Mouse (Mus musculus): Measurements from ENCODE around the gene Amd1. TPM values are rescaled to one million over a fixed set of nuclear protein-coding genes. Genes with fewer than 3 reads are reported as not detected.

Amd1 gene
- total RNA-seq, 2 experiments from 2014 or later, result 42.2 to 43.5 TPM

DNA sequence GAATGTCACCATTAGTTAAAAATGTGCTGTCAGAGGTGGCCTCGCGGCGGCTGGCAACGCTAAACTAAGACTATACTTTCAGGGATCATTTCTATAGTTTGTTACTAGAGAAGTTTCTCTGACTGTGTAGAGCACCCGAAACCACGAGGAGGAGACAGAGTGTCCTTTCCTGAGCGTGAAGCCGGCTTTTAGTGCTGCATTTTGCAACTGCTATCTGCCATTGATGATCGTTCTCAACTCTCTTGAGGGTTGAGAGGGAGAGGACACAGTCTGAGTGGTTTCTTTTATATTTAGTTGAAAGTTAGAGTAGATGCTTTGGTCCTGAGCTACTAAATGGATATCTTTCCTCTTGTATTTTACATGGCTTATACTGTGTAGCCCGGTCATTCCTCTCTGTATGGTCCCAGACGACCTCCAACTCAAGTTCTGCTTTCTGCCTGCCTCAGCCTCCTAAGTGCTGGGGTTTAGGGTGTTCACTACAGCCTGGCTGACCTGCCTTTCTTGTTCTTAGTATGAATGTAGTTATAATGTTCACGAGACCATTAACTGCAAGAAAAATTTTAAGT, 43.5 kb downstream of the Amd1 start:
- peak; percentile 3 to 32 for DNase-seq (ENCODE audit: low spot score in 2 of 2)

DNA sequence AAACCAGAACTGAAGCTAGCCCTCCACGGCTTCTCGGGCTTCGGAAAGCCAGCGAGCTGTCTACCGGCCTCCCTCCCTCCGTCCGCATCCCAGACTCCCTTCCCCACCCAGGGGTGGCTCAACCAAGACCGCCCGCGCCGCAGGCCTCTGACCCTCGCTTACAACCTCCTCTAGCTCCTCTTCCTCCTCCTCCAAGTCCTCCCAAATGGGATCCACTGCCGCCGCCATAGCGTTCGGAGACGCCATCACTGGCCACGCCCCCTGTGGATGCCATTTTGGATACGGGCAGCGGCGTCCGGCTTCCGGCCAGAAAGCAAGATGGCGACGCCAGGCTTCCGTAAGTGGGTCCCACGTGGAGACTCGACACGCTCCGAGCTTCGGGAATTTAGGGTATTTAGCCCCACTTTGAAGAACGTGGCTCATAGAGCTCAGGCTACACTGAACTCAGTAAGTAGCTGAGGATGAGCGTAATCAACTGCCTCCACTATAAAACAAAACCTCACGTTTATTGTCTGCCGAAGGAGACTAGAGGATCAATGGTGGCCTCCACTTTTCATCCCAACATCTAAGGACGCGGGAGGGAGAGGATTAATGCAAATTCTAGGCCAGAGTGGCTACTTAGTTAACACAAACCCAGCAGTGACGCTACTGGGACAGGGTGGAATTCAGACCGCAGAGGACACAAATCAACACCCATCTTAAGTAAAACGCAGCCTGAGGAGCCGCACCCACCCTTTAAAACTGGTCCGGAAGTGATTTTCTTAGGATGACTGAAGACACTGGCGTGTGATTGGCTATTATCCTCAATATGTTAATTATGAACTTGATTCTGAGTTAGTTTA, 44.4 kb downstream of the Amd1 start, which contains the start of gene Gtf3c6:
TSS of gene Gtf3c6 (minus strand) at position 695 of the 842 bp plus-strand sequence.
- DNase-seq (ENCODE audit: low spot score in 2 of 2), result peak; percentile 87 to 89

GRCm38 (mm10) chr10:40256716-40257115, 45.3 kb downstream of the Amd1 start:
- peak in 1 of 2 experiments; percentile 32 for DNase-seq (ENCODE audit: low spot score in 2 of 2)

GRCm38 (mm10) chr10:40250969-40251368, 51.0 kb downstream of the Amd1 start:
- no peak for DNase-seq (ENCODE audit: low spot score in 2 of 2)

GRCm38 (mm10) chr10:40249625-40250024, 52.4 kb downstream of the Amd1 start:
- no peak for DNase-seq (ENCODE audit: low spot score in 2 of 2)

DNA sequence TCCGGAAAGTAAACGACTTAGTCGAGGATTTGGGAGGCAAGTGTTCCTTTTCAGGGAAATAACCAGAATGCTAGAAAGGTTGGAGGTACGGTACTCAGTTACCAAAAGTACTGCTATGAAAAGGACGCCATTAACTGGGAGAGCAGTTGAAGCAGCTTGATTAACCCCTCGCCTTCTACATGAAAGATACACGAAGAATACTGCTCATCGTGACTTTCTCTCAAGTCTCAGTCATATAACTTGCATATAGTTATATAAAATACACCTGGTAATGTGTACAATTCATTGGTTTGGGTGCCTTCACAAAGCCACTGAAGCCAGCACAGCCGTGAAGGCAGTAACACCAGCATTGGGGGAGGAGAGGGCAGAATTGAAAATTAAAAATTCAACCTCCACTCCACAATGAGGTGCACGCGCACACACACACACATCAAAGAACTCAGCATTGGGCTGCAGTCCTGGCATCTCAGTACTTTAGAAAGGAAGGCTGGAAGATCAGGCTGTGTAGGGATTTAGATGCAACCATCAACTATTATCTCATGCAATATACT, 54.7 kb downstream of the Amd1 start:
- DNase-seq (ENCODE audit: low spot score in 2 of 2), result no peak

GRCm38 (mm10) chr10:40246374-40247165, 55.4 kb downstream of the Amd1 start, which contains the start of gene Rpf2:
Rpf2 (minus strand) TSS chr10:40247036.
- peak; percentile 33 to 46 for DNase-seq (ENCODE audit: low spot score in 2 of 2)

GRCm38 (mm10) chr10:40237826-40238225, 64.2 kb downstream of the Amd1 start:
- no peak for DNase-seq (ENCODE audit: low spot score in 2 of 2)

Other genes with a start within 250 kb of the Amd1 start
- 10 to 100 TPM; 17.4 to 19.3 TPM for gene Slc16a10, start 159.9 kb downstream of the Amd1 start, total RNA-seq (2021)
- 10 to 100 TPM; 23.3 to 26.4 TPM for gene Rpf2, start 55.1 kb downstream of the Amd1 start, total RNA-seq (2021)
- gene Gtf3c6, start 44.1 kb downstream of the Amd1 start, total RNA-seq (2021), result 10 to 100 TPM; 42.6 to 46.6 TPM
- 10 to 100 TPM; 19.7 to 20.2 TPM for gene Cdk19, start 37.4 kb upstream of the Amd1 start, total RNA-seq (2021)